Mouse (Mus musculus) thymus, adult 2 months (tissue): Measurements from ENCODE around the gene Tbc1d30.

Source experiments
- CTCF ChIP-seq: fragments of 200-500 bp; IDR thresholded peaks from 2 replicates; pipeline ENCODE4 v1.5.1; 2012; ENCODE audit warnings: mild to moderate bottlenecking, control low read depth, low read length, moderate library complexity, borderline replicate concordance; ENCODE audit not compliant: control insufficient read depth, poor library complexity, insufficient read depth; ENCODE audit errors: extremely low read depth
- POLR2A ChIP-seq: fragments of 200-500 bp; IDR thresholded peaks from 2 replicates; pipeline ENCODE4 v1.6.1; 2012; ENCODE audit warnings: mild to moderate bottlenecking, low read length, control low read depth, moderate library complexity; ENCODE audit not compliant: control insufficient read depth, poor library complexity, insufficient read depth; ENCODE audit errors: extremely low read depth

- no peak for TF ChIP-seq CTCF
- no peak for TF ChIP-seq POLR2A
These were observed 125.4 kb downstream of the Tbc1d30 start for GRCm38 (mm10) chr10:121225636-121226035.
